Comparison of ENCODE assay signal across 23 mouse cellular contexts in the genomic region with DNA sequence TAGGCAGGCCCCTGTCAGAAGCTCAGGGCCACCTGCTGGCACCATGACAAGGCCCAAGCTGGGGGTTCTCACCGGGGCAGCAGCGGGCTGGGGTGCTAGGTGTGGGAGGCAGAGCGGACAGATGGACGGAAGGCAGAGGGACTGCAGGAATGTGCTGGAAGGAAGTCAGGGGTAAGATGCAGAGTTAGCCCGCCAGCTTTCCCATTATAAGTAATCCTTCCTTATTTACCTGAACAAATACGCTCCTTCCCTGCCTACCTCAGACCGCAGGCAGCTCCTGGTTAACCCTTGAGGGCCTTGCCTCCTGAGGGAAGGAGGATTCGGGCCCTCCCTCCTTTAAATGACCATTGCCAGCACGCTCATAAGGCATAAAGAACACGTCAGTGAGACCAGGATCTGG. TPM values are rescaled to one million over a fixed set of nuclear protein-coding genes. Genes with fewer than 3 reads are reported as not detected.
DNase-seq lines count a peak whose midpoint lies in the region; ATAC-seq and TF ChIP-seq lines count a peak whose summit lies in the region.
"Had no signal": no experiment of that assay in that cellular context is flagged by ENCODE, and none has a peak within 500 bp of the region (broad histone marks: within the 10 kb centered on the region; RNA-seq: fewer than 3 reads in every experiment).

A gene (minus strand): TSS at position 186 of the 400 bp plus-strand sequence.

- no peaks in the 10 kb centered on the region; the same call in 1 of the 2 replicates for H3K9me3 ChIP-seq in forebrain, embryonic 13.5 days (replicated peaks)
- no peaks in the 10 kb centered on the region for H3K9me3 ChIP-seq in forebrain, embryonic 15.5 days
- H3K9me3 ChIP-seq in lung, postnatal 0 days (ENCODE audit: low read length), result no peaks in the 10 kb centered on the region
- H3K9me3 ChIP-seq in limb, embryonic 13.5 days, result no peaks in the 10 kb centered on the region
- no peaks in the 10 kb centered on the region for H3K9me3 ChIP-seq in stomach, postnatal 0 days (ENCODE audit: control insufficient read depth, low read length)
- H3K9me3 ChIP-seq: embryonic facial prominence, embryonic 13.5 days; heart, embryonic 15.5 days; hindbrain, embryonic 13.5 days; liver, embryonic 15.5 days; neural tube, embryonic 12.5 days had no signal

- ATAC-seq in forebrain, embryonic 13.5 days, result no peak
- no peak for ATAC-seq in forebrain, embryonic 15.5 days (replicated peaks)
- peak; percentile 38; the same call in 1 of the 2 replicates for ATAC-seq in lung, postnatal 0 days
- ATAC-seq in limb, embryonic 13.5 days (ENCODE audit: low FRiP score, low read depth), result no peak
- peak; percentile 56 for ATAC-seq in stomach, postnatal 0 days (ENCODE audit: low FRiP score, low TSS enrichment)
- no peak for ATAC-seq in erythroblast, adult 5-6 weeks (replicated peaks; ENCODE audit: low FRiP score, poor library complexity, severe bottlenecking)
- ATAC-seq: forebrain, postnatal 0 days had no signal

- peak; percentile 63 for DNase-seq in lung, postnatal 0 days (ENCODE audit: low spot score)
- no peak for DNase-seq in lung, postnatal 14 days
- DNase-seq in stomach, postnatal 0 days (ENCODE audit: low spot score), result peak; percentile 67
- DNase-seq in thymus, postnatal 10 days (ENCODE audit: low spot score in 2 of 2), result no peak
- DNase-seq: adrenal gland, postnatal 14 days; cerebellum, postnatal 25 days; forebrain, postnatal 0 days; gastrocnemius, postnatal 14 days; heart, adult 18-20 months; heart, postnatal 36 days; kidney, postnatal 25 days; liver; midbrain, embryonic 14.5 days had no signal

- no peak for TF ChIP-seq EP300 in lung, postnatal 0 days (IDR thresholded peaks at IDR 0.05)
- no peak for TF ChIP-seq EP300 in stomach, postnatal 0 days (optimal IDR thresholded peaks at IDR 0.05)

- no peaks in the 10 kb centered on the region for H3K27me3 ChIP-seq in forebrain, embryonic 13.5 days
- no peaks in the 10 kb centered on the region for H3K27me3 ChIP-seq in forebrain, embryonic 15.5 days
- no peaks in the 10 kb centered on the region for H3K27me3 ChIP-seq in lung, postnatal 0 days (replicated peaks; ENCODE audit: insufficient read depth, low read length)
- no peaks in the 10 kb centered on the region for H3K27me3 ChIP-seq in limb, embryonic 13.5 days
- H3K27me3 ChIP-seq in stomach, postnatal 0 days (ENCODE audit: control insufficient read depth, insufficient read depth, low read length), result no peaks in the 10 kb centered on the region
- H3K27me3 ChIP-seq: embryonic facial prominence, embryonic 13.5 days; hindbrain, embryonic 13.5 days; neural tube, embryonic 12.5 days had no signal

- no peak within 1 kb of the TSS for H3K27ac ChIP-seq in forebrain, embryonic 13.5 days
- H3K27ac ChIP-seq in forebrain, embryonic 15.5 days (replicated peaks), result no peak within 1 kb of the TSS
- H3K27ac ChIP-seq in lung, postnatal 0 days (ENCODE audit: low read length), result no peak within 1 kb of the TSS; the same call in 1 of the 2 replicates
- no peak within 1 kb of the TSS for H3K27ac ChIP-seq in limb, embryonic 13.5 days
- peak within 1 kb of the TSS; percentile 85 for H3K27ac ChIP-seq in stomach, postnatal 0 days (replicated peaks)
- H3K27ac ChIP-seq: embryonic facial prominence, embryonic 13.5 days; heart, embryonic 15.5 days; hindbrain, embryonic 13.5 days; liver, embryonic 15.5 days; neural tube, embryonic 12.5 days had no signal

- WGBS in forebrain, embryonic 13.5 days, result 80% methylated on average over 10 of the region's 10 CpGs
- 75% methylated on average over 10 of the region's 10 CpGs for WGBS in forebrain, embryonic 15.5 days
- 47% methylated on average over 10 of the region's 10 CpGs for WGBS in lung, postnatal 0 days
- WGBS in limb, embryonic 13.5 days, result 65% methylated on average over 10 of the region's 10 CpGs
- WGBS in stomach, postnatal 0 days, result 39% methylated on average over 10 of the region's 10 CpGs

- no peak within 1 kb of the TSS for H3K4me2 ChIP-seq in forebrain, embryonic 13.5 days
- no peak within 1 kb of the TSS for H3K4me2 ChIP-seq in forebrain, embryonic 15.5 days (replicated peaks)
- peak within 1 kb of the TSS; percentile 28; the same call in 1 of the 2 replicates for H3K4me2 ChIP-seq in lung, postnatal 0 days (replicated peaks; ENCODE audit: low read depth, low read length)
- no peak within 1 kb of the TSS for H3K4me2 ChIP-seq in limb, embryonic 13.5 days (replicated peaks)
- H3K4me2 ChIP-seq in stomach, postnatal 0 days (replicated peaks; ENCODE audit: low read depth), result peak within 1 kb of the TSS; percentile 47
- H3K4me2 ChIP-seq: embryonic facial prominence, embryonic 13.5 days; heart, embryonic 15.5 days; hindbrain, embryonic 13.5 days; liver, embryonic 15.5 days; neural tube, embryonic 12.5 days had no signal

- H3K4me3 ChIP-seq in forebrain, embryonic 13.5 days, result no peak within 1 kb of the TSS
- H3K4me3 ChIP-seq in forebrain, embryonic 15.5 days, result no peak within 1 kb of the TSS
- no peak within 1 kb of the TSS; the same call in 1 of the 2 replicates for H3K4me3 ChIP-seq in lung, postnatal 0 days (ENCODE audit: low read depth, low read length)
- no peak within 1 kb of the TSS for H3K4me3 ChIP-seq in limb, embryonic 13.5 days
- peak within 1 kb of the TSS; percentile 32 for H3K4me3 ChIP-seq in stomach, postnatal 0 days (ENCODE audit: low read depth, low read length)
- H3K4me3 ChIP-seq: embryonic facial prominence, embryonic 13.5 days; heart, embryonic 15.5 days; hindbrain, embryonic 13.5 days; liver, embryonic 15.5 days; neural tube, embryonic 12.5 days had no signal

- H3K4me1 ChIP-seq in forebrain, embryonic 13.5 days, result peaks cover 14% of the 10 kb centered on the region
- H3K4me1 ChIP-seq in forebrain, embryonic 15.5 days, result peaks cover 6% of the 10 kb centered on the region
- H3K4me1 ChIP-seq in lung, postnatal 0 days (ENCODE audit: insufficient read depth, low read depth, low read length), result no peaks in the 10 kb centered on the region
- H3K4me1 ChIP-seq in limb, embryonic 13.5 days, result peaks cover 26% of the 10 kb centered on the region
- H3K4me1 ChIP-seq in stomach, postnatal 0 days (replicated peaks; ENCODE audit: control insufficient read depth, insufficient read depth), result 0 out of 2 replicates have a peak, but pooled peaks cover 2% of the 10 kb centered on the region
- H3K4me1 ChIP-seq: heart, embryonic 15.5 days; liver, embryonic 15.5 days had no signal

- peak within 1 kb of the TSS; percentile 9; the same call in 1 of the 2 replicates for H3K9ac ChIP-seq in forebrain, embryonic 13.5 days
- H3K9ac ChIP-seq in forebrain, embryonic 15.5 days (replicated peaks), result no peak within 1 kb of the TSS
- H3K9ac ChIP-seq in lung, postnatal 0 days (replicated peaks; ENCODE audit: low read depth), result no peak within 1 kb of the TSS
- H3K9ac ChIP-seq in limb, embryonic 13.5 days, result 0 out of 2 replicates have a peak within 1 kb of the TSS, but pooled peaks have one; percentile 25
- H3K9ac ChIP-seq in stomach, postnatal 0 days (ENCODE audit: low read length), result peak within 1 kb of the TSS; percentile 59
- H3K9ac ChIP-seq: embryonic facial prominence, embryonic 13.5 days; forebrain, postnatal 0 days; heart, embryonic 15.5 days; hindbrain, embryonic 13.5 days; liver, embryonic 15.5 days; neural tube, embryonic 12.5 days had no signal

- TF ChIP-seq CTCF in lung, postnatal 0 days (IDR thresholded peaks at IDR 0.05), result no peak
- no peak for TF ChIP-seq CTCF in stomach, postnatal 0 days (IDR thresholded peaks at IDR 0.05; ENCODE audit: low read depth)

- H3K36me3 ChIP-seq in forebrain, embryonic 13.5 days (ENCODE audit: poor library complexity, severe bottlenecking), result no peaks in the 10 kb centered on the region
- no peaks in the 10 kb centered on the region for H3K36me3 ChIP-seq in forebrain, embryonic 15.5 days
- H3K36me3 ChIP-seq in lung, postnatal 0 days (ENCODE audit: insufficient read depth, low read length), result no peaks in the 10 kb centered on the region
- no peaks in the 10 kb centered on the region for H3K36me3 ChIP-seq in limb, embryonic 13.5 days
- no peaks in the 10 kb centered on the region for H3K36me3 ChIP-seq in stomach, postnatal 0 days (ENCODE audit: control insufficient read depth, insufficient read depth, low read length)
- H3K36me3 ChIP-seq: embryonic facial prominence, embryonic 13.5 days; heart, embryonic 15.5 days; hindbrain, embryonic 13.5 days; liver, embryonic 15.5 days; neural tube, embryonic 12.5 days had no signal

RNA-seq across cellular contexts. Expression of the gene that starts here (rescaled TPM):
- 0.38 and 0.75 TPM in 2 replicates for polyA plus RNA-seq in forebrain, embryonic 13.5 days (2015; fragmentation: Nextera tagmentation; extraction: Ambion mirVana)
- polyA plus RNA-seq in forebrain, embryonic 15.5 days (2015; fragmentation: Nextera tagmentation; extraction: Ambion mirVana), result 0.49 and 0.51 TPM in 2 replicates
- 1.0 and 1.2 TPM in 2 replicates for polyA plus RNA-seq in lung, postnatal 0 days (2015; fragmentation: Nextera tagmentation; extraction: Ambion mirVana)
- polyA plus RNA-seq in limb, embryonic 13.5 days (2015; fragmentation: Nextera tagmentation; extraction: Ambion mirVana), result 0.17 and 0.34 TPM in 2 replicates
- polyA plus RNA-seq in stomach, postnatal 0 days (2015; fragmentation: Nextera tagmentation; extraction: Ambion mirVana), result 28.0 and 29.7 TPM in 2 replicates
- total RNA-seq in erythroblast, adult 5-6 weeks (2015; ENCODE audit: low replicate concordance), result not detected in 2 replicates
- not detected in 2 replicates for total RNA-seq in erythroblast, adult 5-6 weeks (2017; ENCODE audit: low replicate concordance)
- total RNA-seq: adrenal gland, postnatal 14 days; heart, postnatal 36 days; megakaryocyte, adult 5-6 weeks had no signal
- polyA plus RNA-seq: embryonic facial prominence, embryonic 13.5 days; liver, embryonic 15.5 days had no signal

Comparison
In these comparisons a context has a peak if more than half of its experiments do, and no peak if none do; other contexts are left out.
1. RNA of the gene that starts here (polyA plus RNA-seq): 28.0 to 29.7 TPM in stomach, postnatal 0 days; 1.0 to 1.2 TPM in lung, postnatal 0 days, 0.38 to 0.75 TPM in forebrain, embryonic 13.5 days, 0.49 to 0.51 TPM in forebrain, embryonic 15.5 days and 0.17 to 0.34 TPM in limb, embryonic 13.5 days; every median in the first group is over 10 times any median in the second.
2. H3K9ac ChIP-seq: peak in forebrain, embryonic 13.5 days (single experiment), limb, embryonic 13.5 days (single experiment) and stomach, postnatal 0 days (single experiment); none in forebrain, embryonic 15.5 days (single experiment) and lung, postnatal 0 days (single experiment).
3. DNase-seq: peak in lung, postnatal 0 days (single experiment) and stomach, postnatal 0 days (single experiment); none in lung, postnatal 14 days (single experiment) and thymus, postnatal 10 days (0 of 2).
4. ATAC-seq: peak in lung, postnatal 0 days (single experiment) and stomach, postnatal 0 days (single experiment); none in forebrain, embryonic 13.5 days (single experiment), forebrain, embryonic 15.5 days (single experiment), limb, embryonic 13.5 days (single experiment) and erythroblast, adult 5-6 weeks (single experiment).
5. H3K4me2 ChIP-seq: peak in lung, postnatal 0 days (single experiment) and stomach, postnatal 0 days (single experiment); none in forebrain, embryonic 13.5 days (single experiment), forebrain, embryonic 15.5 days (single experiment) and limb, embryonic 13.5 days (single experiment).